Mouse (Mus musculus) bone marrow, adult 2 months (tissue): ENCODE measurements at regions not wholly inside any gene's neighbourhood (a gene's known extent, or its start where the extent isn't known, plus 50 kb on each side); places are given as distances from the start of the nearest gene placed in this dataset.

Experiments used
- H3K27ac ChIP-seq: fragments of 200-500 bp; 2 replicates; pipeline ENCODE4 v1.5.1; 2012; ENCODE audit warnings: low read depth, mild to moderate bottlenecking, control low read depth, inconsistent platforms, low read length; ENCODE audit not compliant: control insufficient read depth, poor library complexity, insufficient read depth
- H3K4me1 ChIP-seq: fragments of 200-500 bp; 2 replicates; pipeline ENCODE4 v1.6.1; 2011; ENCODE audit warnings: low read length; ENCODE audit not compliant: control insufficient read depth, insufficient read depth
- H3K4me3 ChIP-seq: fragments of 200-500 bp; replicated peaks from 2 replicates; pipeline ENCODE3; 2011; ENCODE audit warnings: mild to moderate bottlenecking, low read depth, low read length, control low read depth; ENCODE audit not compliant: control insufficient read depth
- CTCF ChIP-seq: fragments of 200-500 bp; IDR thresholded peaks from 2 replicates; pipeline ENCODE4 v1.5.1; 2011; ENCODE audit warnings: low read length, control low read depth; ENCODE audit not compliant: control insufficient read depth, insufficient read depth
- POLR2A ChIP-seq: fragments of 200-500 bp; IDR thresholded peaks from 2 replicates; pipeline ENCODE4 v1.6.1; 2011; ENCODE audit warnings: low read depth, mild to moderate bottlenecking, control low read depth, low read length, borderline replicate concordance; ENCODE audit not compliant: control insufficient read depth
- WGBS: fragments of 180-500 bp; shearing (Covaris S2); methylation state at CpG from one replicate; pipeline ENCODE4 v1.1.7; 2018; 5-methylcytosine and 5-hydroxymethylcytosine counted together

- H3K4me3 ChIP-seq = no peak overlapping the region
- 49% methylated on average over 2 of the region's 2 CpGs for WGBS
- no peaks in the 10 kb centered on the region for H3K4me1 ChIP-seq
- TF ChIP-seq CTCF (no peak), POLR2A (no peak)
- no peak overlapping the region for H3K27ac ChIP-seq
Observed at GRCm38 (mm10) chr3:38327286-38327685, 157.4 kb downstream of the Ankrd50 start.

- no peak overlapping the region for H3K27ac ChIP-seq
- no peaks in the 10 kb centered on the region for H3K4me1 ChIP-seq
- H3K4me3 ChIP-seq = no peak overlapping the region
- TF ChIP-seq POLR2A (no peak), CTCF (no peak)
Observed at GRCm38 (mm10) chr3:38326211-38326610, 158.4 kb downstream of the Ankrd50 start.

- Histone ChIP-seq H3K4me3 (no peak overlapping the region), H3K4me1 (no peaks in the 10 kb centered on the region), H3K27ac (no peak overlapping the region)
- TF ChIP-seq POLR2A (no peak), CTCF (no peak)
- 74% methylated on average over 2 of the region's 2 CpGs for WGBS
Observed at GRCm38 (mm10) chr3:38324663-38325062, 160.0 kb downstream of the Ankrd50 start.

- H3K27ac ChIP-seq = no peak overlapping the region
- 88% methylated on average over 8 of the region's 8 CpGs for WGBS
- H3K4me1 ChIP-seq = no peaks in the 10 kb centered on the region
- no peak overlapping the region for H3K4me3 ChIP-seq
- TF ChIP-seq CTCF = no peak
- no peak for TF ChIP-seq POLR2A
Observed at GRCm38 (mm10) chr3:38322426-38322825, 162.2 kb downstream of the Ankrd50 start.

- 83% methylated on average over 3 of the region's 3 CpGs for WGBS
- no peak for TF ChIP-seq CTCF
- no peak for TF ChIP-seq POLR2A
- Histone ChIP-seq H3K4me3 (no peak overlapping the region), H3K4me1 (no peaks in the 10 kb centered on the region), H3K27ac (no peak overlapping the region)
Observed at GRCm38 (mm10) chr3:38321620-38322019, 163.0 kb downstream of the Ankrd50 start.

- 90% methylated on average over 6 of the region's 6 CpGs for WGBS
- H3K4me3 ChIP-seq = no peak overlapping the region
Observed at GRCm38 (mm10) chr3:38320998-38321397, 163.6 kb downstream of the Ankrd50 start.

GRCm38 (mm10) chr3:38312834-38313233 lies 171.8 kb downstream of the Ankrd50 start:
- Histone ChIP-seq H3K4me3 (no peak overlapping the region), H3K4me1 (no peaks in the 10 kb centered on the region; the same call in 1 of the 2 replicates), H3K27ac (no peak overlapping the region)
- TF ChIP-seq POLR2A (no peak), CTCF (no peak)
- WGBS = 84% methylated on average over 6 of the region's 6 CpGs

More at GRCm38 (mm10) chr3:38320998-38321397, 163.6 kb downstream of the Ankrd50 start:
- TF ChIP-seq CTCF (no peak), POLR2A (no peak)
- H3K4me1 ChIP-seq = no peaks in the 10 kb centered on the region
- no peak overlapping the region for H3K27ac ChIP-seq

- no peak for TF ChIP-seq POLR2A
- no peak for TF ChIP-seq CTCF
- H3K4me3 ChIP-seq = no peak overlapping the region
- no peak overlapping the region for H3K27ac ChIP-seq
- no peaks in the 10 kb centered on the region; the same call in 1 of the 2 replicates for H3K4me1 ChIP-seq
- 73% methylated on average over 3 of the region's 3 CpGs for WGBS
Observed at GRCm38 (mm10) chr3:38312121-38312520, 172.5 kb downstream of the Ankrd50 start.
